Mouse (Mus musculus) spleen, adult 2 months (tissue): ENCODE data around the gene Foxc2. TPM values are rescaled to one million over a fixed set of nuclear protein-coding genes. Genes with fewer than 3 reads are reported as not detected.

Experiments used
- DNase-seq, 2 experiments: peaks; one replicate each; pipeline versions ENCODE4 v3.0.0 to v3.0.0-alpha.2; 2012 to 2021; ENCODE audit warnings: low spot score in 2 of 2, low read depth in 1 of 2
- H3K27ac ChIP-seq: fragments of 200-500 bp; 2 replicates; pipeline ENCODE4 v1.5.1; 2012; ENCODE audit warnings: low read length, inconsistent platforms; ENCODE audit not compliant: insufficient read depth
- H3K27me3 ChIP-seq: fragments of 200-500 bp; 2 replicates; pipeline ENCODE4 v1.6.1; 2012; ENCODE audit warnings: mild to moderate bottlenecking, moderate library complexity, low read length, inconsistent platforms; ENCODE audit not compliant: control insufficient read depth, insufficient read depth
- H3K36me3 ChIP-seq: fragments of 200-500 bp; 2 replicates; pipeline ENCODE4 v1.6.1; 2012; ENCODE audit warnings: mild to moderate bottlenecking, low read length, inconsistent platforms; ENCODE audit not compliant: control insufficient read depth, insufficient read depth
- H3K4me1 ChIP-seq: fragments of 200-500 bp; 2 replicates; pipeline ENCODE4 v1.6.1; 2011; ENCODE audit warnings: inconsistent platforms; ENCODE audit not compliant: control insufficient read depth, insufficient read depth, insufficient read length
- H3K4me3 ChIP-seq: fragments of 200-500 bp; 2 replicates; pipeline ENCODE4 v1.5.1; 2011; ENCODE audit warnings: mild to moderate bottlenecking, inconsistent platforms; ENCODE audit not compliant: insufficient read depth, insufficient read length; ENCODE audit errors: extremely low read depth
- CTCF ChIP-seq: fragments of 200-500 bp; IDR thresholded peaks from 2 replicates; pipeline ENCODE4 v1.5.1; 2011; ENCODE audit warnings: mild to moderate bottlenecking, inconsistent platforms; ENCODE audit not compliant: insufficient read depth, insufficient read length, insufficient replicate concordance; ENCODE audit errors: extremely low read depth
- POLR2A ChIP-seq: fragments of 200-500 bp; IDR thresholded peaks from 2 replicates; pipeline ENCODE4 v1.6.1; 2011; ENCODE audit warnings: low read depth, low read length, inconsistent platforms
- WGBS: fragments of 180-500 bp; shearing (Covaris S2); methylation state at CpG from one replicate; pipeline ENCODE4 v1.1.7; 2018; 5-methylcytosine and 5-hydroxymethylcytosine counted together
- polyA plus RNA-seq: library from polyadenylated mRNA; depleted of rRNA; stranded (reverse); fragments of >200 nt; gene quantifications from 2 replicates; pipeline ENCODE4 v1.2.3, GENCODE M21; 2012

The Foxc2 gene
- polyA plus RNA-seq, 1 experiment: 0.12 TPM

DNA sequence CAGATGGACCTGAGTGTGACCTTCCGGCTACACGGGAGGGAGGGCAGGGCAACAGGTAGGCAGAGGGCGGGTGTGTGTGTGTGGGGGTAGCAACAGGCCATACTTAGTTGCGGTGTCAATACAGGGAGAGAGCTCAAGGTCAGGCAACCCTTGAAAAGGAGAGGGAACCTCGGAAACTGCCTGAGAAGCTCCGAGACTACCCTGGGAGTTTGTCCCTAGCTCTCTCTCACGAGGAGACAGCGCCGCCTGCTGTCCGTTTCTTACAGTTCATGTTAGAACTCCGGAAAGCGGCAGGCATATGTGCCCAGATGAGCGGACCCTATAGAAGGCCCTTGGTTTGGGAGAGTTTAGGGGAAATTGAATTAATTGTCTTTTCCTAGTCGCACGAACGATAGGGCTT, 23.3 kb upstream of the Foxc2 start:
- no peak overlapping the region for H3K27ac ChIP-seq

GRCm38 (mm10) chr8:121093496-121093895, 22.5 kb upstream of the Foxc2 start:
- no peak for DNase-seq
- H3K36me3 ChIP-seq: peaks cover 6% of the 10 kb centered on the region
- no peaks in the 10 kb centered on the region for H3K4me1 ChIP-seq
- WGBS: 60% methylated on average over 6 of the region's 6 CpGs
- no peak overlapping the region for H3K4me3 ChIP-seq
- TF ChIP-seq POLR2A (no peak), CTCF (no peak)
- H3K27ac ChIP-seq: no peak overlapping the region
- peaks cover 23% of the 10 kb centered on the region for H3K27me3 ChIP-seq

More for the DNA sequence above, 23.3 kb upstream of the Foxc2 start:
- DNase-seq: peak; percentile 42 to 59
- H3K4me3 ChIP-seq: no peak overlapping the region
- peaks cover 25% of the 10 kb centered on the region for H3K27me3 ChIP-seq
- no peaks in the 10 kb centered on the region for H3K4me1 ChIP-seq
- no peaks in the 10 kb centered on the region for H3K36me3 ChIP-seq
- TF ChIP-seq CTCF: peak; percentile 72; the same call in 1 of the 2 replicates
- no peak for TF ChIP-seq POLR2A
- WGBS: 2% methylated on average over 16 of the region's 16 CpGs

DNA sequence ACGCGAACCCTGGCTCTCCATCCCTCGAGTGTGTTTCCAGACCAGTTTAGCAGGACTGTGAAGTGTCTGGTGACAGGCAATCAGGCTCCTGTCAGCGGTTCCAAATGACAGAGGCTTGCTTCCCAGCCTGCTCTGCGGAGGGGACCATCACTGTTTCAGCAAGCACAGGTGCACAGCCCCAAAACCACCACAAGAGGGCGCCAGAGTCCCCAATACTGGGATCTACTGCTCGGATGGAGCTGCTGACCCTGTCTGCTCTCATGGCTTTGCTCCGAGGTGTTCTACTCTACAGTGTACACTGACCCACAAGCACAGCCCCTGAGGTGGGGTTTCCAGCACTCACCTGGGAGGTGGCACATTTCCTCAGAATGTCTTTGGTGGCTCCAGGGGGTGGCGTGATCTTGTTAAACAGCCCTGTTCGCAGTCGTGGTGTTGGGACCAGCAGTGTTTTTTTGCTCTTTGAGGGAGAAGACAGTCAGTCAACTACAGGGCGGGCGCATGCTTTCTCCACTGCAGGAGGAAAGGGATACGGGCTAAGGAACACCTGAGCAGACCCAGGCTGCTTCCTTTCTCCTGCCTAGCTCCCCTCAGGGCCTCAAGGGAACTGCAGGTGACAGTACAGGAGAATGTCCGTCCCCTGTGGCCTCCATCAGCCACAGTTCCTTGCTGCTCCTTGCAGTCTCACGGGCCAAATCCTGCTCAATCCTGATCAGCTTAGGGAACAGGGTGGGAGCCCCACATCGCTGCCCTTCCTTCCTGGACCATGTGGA, 11.7 kb upstream of the Foxc2 start:
- no peaks in the 10 kb centered on the region for H3K27me3 ChIP-seq
- no peak overlapping the region for H3K4me3 ChIP-seq
- peaks cover under 1% of the 10 kb centered on the region; the same call in 1 of the 2 replicates for H3K4me1 ChIP-seq
- peaks cover 15% of the 10 kb centered on the region for H3K36me3 ChIP-seq
- peak; percentile 33 to 71 for DNase-seq
- 62% methylated on average over 17 of the region's 17 CpGs for WGBS
- TF ChIP-seq CTCF: peak; percentile 96
- TF ChIP-seq POLR2A: no peak
- H3K27ac ChIP-seq: no peak overlapping the region

DNA sequence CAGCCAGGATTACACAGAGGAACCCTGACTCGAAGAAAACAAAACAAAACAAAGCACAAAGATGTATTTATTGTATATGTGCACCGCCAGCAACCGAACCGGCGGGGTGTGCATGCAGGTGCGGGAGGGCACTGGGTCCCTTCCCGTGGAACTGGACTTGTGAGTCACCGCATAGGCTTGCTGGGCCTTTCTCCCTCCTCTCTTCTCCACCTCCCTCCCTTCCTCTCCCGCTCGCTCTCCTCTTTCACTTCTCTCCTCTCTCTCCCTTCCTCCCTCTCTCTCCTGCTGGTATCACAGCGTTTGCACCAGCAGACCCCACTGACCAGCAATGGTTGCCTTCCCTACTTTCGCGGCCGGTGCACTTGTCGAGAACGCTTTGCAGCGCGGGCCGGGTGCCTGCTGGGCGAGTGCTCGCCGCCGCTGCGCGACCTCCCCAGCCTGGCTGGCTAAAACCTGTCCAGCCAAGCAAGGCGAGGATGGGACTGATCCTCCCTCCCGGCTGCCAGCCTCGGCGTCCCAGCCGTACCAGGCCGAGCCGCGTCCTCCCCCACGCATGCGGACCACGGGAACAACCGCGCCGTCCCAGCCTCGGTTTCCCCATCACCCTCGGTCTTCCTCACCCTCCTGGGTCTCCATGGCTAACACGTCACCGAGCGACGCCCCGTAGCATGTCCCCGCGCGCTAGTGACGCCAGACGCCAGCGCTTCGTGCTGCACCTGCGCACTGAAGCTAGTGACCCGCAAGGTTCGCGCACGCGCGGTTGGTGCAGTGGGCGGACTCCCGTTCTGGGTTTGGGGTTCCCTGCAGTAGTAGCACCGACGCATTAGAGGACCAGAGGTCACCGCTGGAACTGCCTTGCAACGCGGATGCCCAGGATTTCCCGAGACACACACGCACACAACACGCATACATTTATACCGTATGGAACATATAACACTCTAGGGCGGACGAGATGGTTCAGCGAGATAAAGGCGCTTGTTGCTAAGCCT, 8.0 kb upstream of the Foxc2 start, which contains the start of gene Mthfsd:
TSS of gene Mthfsd (minus strand) at position 725 of the 989 bp plus-strand sequence.
- peak within 1 kb of the TSS; percentile 81 for H3K4me3 ChIP-seq
- DNase-seq: peak; percentile 90 to 99
- no peaks in the 10 kb centered on the region for H3K27me3 ChIP-seq
- peak within 1 kb of the TSS; percentile 61 for H3K27ac ChIP-seq
- WGBS: 1% methylated on average over 75 of the region's 75 CpGs
- peaks cover 8% of the 10 kb centered on the region; the same call in 1 of the 2 replicates for H3K4me1 ChIP-seq
- no peak for TF ChIP-seq CTCF
- TF ChIP-seq POLR2A: peak; percentile 61
- peaks cover 2% of the 10 kb centered on the region; the same call in 1 of the 2 replicates for H3K36me3 ChIP-seq

- peaks cover 8% of the 10 kb centered on the region; the same call in 1 of the 2 replicates for H3K4me1 ChIP-seq
- H3K27ac ChIP-seq: peak overlapping the region; percentile 25
- 16% methylated on average over 5 of the region's 5 CpGs for WGBS
- no peak for TF ChIP-seq CTCF
- no peak for TF ChIP-seq POLR2A
- DNase-seq: no peak
- H3K4me3 ChIP-seq: peak overlapping the region; percentile 54
- no peaks in the 10 kb centered on the region for H3K27me3 ChIP-seq
- 0 out of 2 replicates have a peak, but pooled peaks cover 2% of the 10 kb centered on the region for H3K36me3 ChIP-seq
Measured at GRCm38 (mm10) chr8:121108657-121109056, 7.3 kb upstream of the Foxc2 start.

GRCm38 (mm10) chr8:121111145-121111907, 4.6 kb upstream of the Foxc2 start:
- peak overlapping the region; percentile 65 for H3K27ac ChIP-seq
- H3K36me3 ChIP-seq: no peaks in the 10 kb centered on the region
- H3K27me3 ChIP-seq: peaks cover 10% of the 10 kb centered on the region
- peak; percentile 35 to 55 for DNase-seq
- WGBS: 40% methylated on average over 7 of the region's 7 CpGs
- peaks cover 11% of the 10 kb centered on the region for H3K4me1 ChIP-seq
- H3K4me3 ChIP-seq: no peak overlapping the region
- TF ChIP-seq CTCF (no peak), POLR2A (no peak)
